9 mouse cellular contexts compared by ENCODE assay signal in genomic region chr6:116569834-116570233, GRCm38 (mm10). TPM values are rescaled to one million over a fixed set of nuclear protein-coding genes. Genes with fewer than 3 reads are reported as not detected.
DNase-seq lines count a peak whose midpoint lies in the region; ATAC-seq and TF ChIP-seq lines count a peak whose summit lies in the region.
"Had no signal": no experiment of that assay in that cellular context is flagged by ENCODE, and none has a peak within 500 bp of the region (broad histone marks: within the 10 kb centered on the region; RNA-seq: fewer than 3 reads in every experiment).

No protein-coding gene starts in this region.

- H3K4me1 ChIP-seq in lung, embryonic 14.5 days (ENCODE audit: insufficient read depth) = no peaks in the 10 kb centered on the region
- H3K4me1 ChIP-seq in lung, adult 2 months (ENCODE audit: control insufficient read depth, insufficient read depth, low read length) = no peaks in the 10 kb centered on the region
- no peaks in the 10 kb centered on the region for H3K4me1 ChIP-seq in hindbrain, postnatal 0 days (ENCODE audit: insufficient read depth, low read length)
- H3K4me1 ChIP-seq: hindbrain, embryonic 15.5 days had no signal

- H3K36me3 ChIP-seq in lung, embryonic 14.5 days (ENCODE audit: insufficient read depth) = no peaks in the 10 kb centered on the region
- H3K36me3 ChIP-seq in hindbrain, postnatal 0 days (ENCODE audit: insufficient read depth, low read length) = no peaks in the 10 kb centered on the region
- H3K36me3 ChIP-seq: hindbrain, embryonic 15.5 days had no signal

- DNase-seq in adrenal gland, adult (ENCODE audit: inconsistent age in 2 of 2, low spot score in 1 of 2) = peak; percentile 12 to 73
- no peak for DNase-seq in adrenal gland, postnatal 25 days
- peak; percentile 68 for DNase-seq in lung, embryonic 14.5 days
- DNase-seq in lung, adult 2 months = no peak
- peak; percentile 37 for DNase-seq in cerebellum, adult 9-10 months
- DNase-seq in hindbrain, postnatal 0 days (ENCODE audit: low spot score) = peak; percentile 72
- DNase-seq in lung, postnatal 36 days = peak; percentile 60
- DNase-seq in thymus, postnatal 4 days = peak; percentile 45

- H3K27ac ChIP-seq in lung, embryonic 14.5 days (ENCODE audit: low read depth) = no peak overlapping the region
- no peak overlapping the region for H3K27ac ChIP-seq in hindbrain, postnatal 0 days
- H3K27ac ChIP-seq: hindbrain, embryonic 15.5 days had no signal

- no peak overlapping the region for H3K4me2 ChIP-seq in lung, embryonic 14.5 days
- no peak overlapping the region for H3K4me2 ChIP-seq in hindbrain, postnatal 0 days (ENCODE audit: low read depth, low read length)
- H3K4me2 ChIP-seq: hindbrain, embryonic 15.5 days had no signal

- no peak overlapping the region for H3K4me3 ChIP-seq in lung, embryonic 14.5 days (ENCODE audit: low read depth, low read length)
- H3K4me3 ChIP-seq in lung, adult 2 months (replicated peaks; ENCODE audit: extremely low read depth, low read depth, low read length) = no peak overlapping the region
- no peak overlapping the region for H3K4me3 ChIP-seq in hindbrain, postnatal 0 days (ENCODE audit: low read length)
- H3K4me3 ChIP-seq: hindbrain, embryonic 15.5 days had no signal

- H3K27me3 ChIP-seq in lung, embryonic 14.5 days (ENCODE audit: insufficient read depth, low read length) = no peaks in the 10 kb centered on the region
- no peaks in the 10 kb centered on the region for H3K27me3 ChIP-seq in hindbrain, postnatal 0 days (ENCODE audit: insufficient read depth, low read length)
- H3K27me3 ChIP-seq: hindbrain, embryonic 15.5 days had no signal

- no peak overlapping the region for H3K9ac ChIP-seq in lung, embryonic 14.5 days
- no peak overlapping the region for H3K9ac ChIP-seq in hindbrain, postnatal 0 days (replicated peaks; ENCODE audit: low read length)
- H3K9ac ChIP-seq: hindbrain, embryonic 15.5 days had no signal

- peak; percentile 67 for TF ChIP-seq CTCF in lung, embryonic 14.5 days (IDR thresholded peaks at IDR 0.05; ENCODE audit: low read depth)
- TF ChIP-seq CTCF in lung, adult 2 months (IDR thresholded peaks at IDR 0.05; ENCODE audit: insufficient read depth, low read length) = no peak
- peak; percentile 83 for TF ChIP-seq CTCF in hindbrain, postnatal 0 days (IDR thresholded peaks at IDR 0.05; ENCODE audit: low read depth)

- 30% methylated on average over 3 of the region's 3 CpGs for WGBS in lung, embryonic 14.5 days
- WGBS in lung, adult 2 months = 30% methylated on average over 3 of the region's 3 CpGs
- WGBS in hindbrain, postnatal 0 days = 24% methylated on average over 3 of the region's 3 CpGs

- no peaks in the 10 kb centered on the region for H3K9me3 ChIP-seq in lung, embryonic 14.5 days (ENCODE audit: low read depth, low read length)
- H3K9me3 ChIP-seq in hindbrain, postnatal 0 days (ENCODE audit: low read length) = no peaks in the 10 kb centered on the region
- H3K9me3 ChIP-seq: hindbrain, embryonic 15.5 days had no signal

- ATAC-seq in lung, embryonic 14.5 days (ENCODE audit: insufficient read depth) = no peak; the same call in 1 of the 2 replicates
- no peak for ATAC-seq in hindbrain, postnatal 0 days

- no peak for TF ChIP-seq POLR2A in lung, adult 2 months (IDR thresholded peaks at IDR 0.05; ENCODE audit: borderline replicate concordance, extremely low read depth, low read depth, low read length)

RNA-seq across cellular contexts. Expression of gene Olfr215, which starts 14.2 kb away (rescaled TPM):
- total RNA-seq in adrenal gland, postnatal 25 days (2021) = not detected in 2 replicates
- polyA plus RNA-seq in lung, embryonic 14.5 days (2014; fragmentation: Nextera tagmentation; extraction: Ambion mirVana) = not detected in 2 replicates
- polyA plus RNA-seq in lung, adult 2 months (2012; rRNA removed) = not detected in 2 replicates
- total RNA-seq in hindbrain, postnatal 0 days (2014; rRNA removed) = not detected in 2 replicates
- polyA plus RNA-seq in hindbrain, postnatal 0 days (2015; fragmentation: Nextera tagmentation; extraction: Ambion mirVana) = not detected in 2 replicates
- polyA plus RNA-seq: hindbrain, embryonic 15.5 days had no signal

RNA-seq across cellular contexts. Expression of gene Olfr214, which starts 15.8 kb away (rescaled TPM):
- not detected in 2 replicates for total RNA-seq in adrenal gland, postnatal 25 days (2021)
- not detected in 2 replicates for polyA plus RNA-seq in lung, embryonic 14.5 days (2014; fragmentation: Nextera tagmentation; extraction: Ambion mirVana)
- not detected in 2 replicates for polyA plus RNA-seq in lung, adult 2 months (2012; rRNA removed)
- not detected in 2 replicates for total RNA-seq in hindbrain, postnatal 0 days (2014; rRNA removed)
- not detected in 2 replicates for polyA plus RNA-seq in hindbrain, postnatal 0 days (2015; fragmentation: Nextera tagmentation; extraction: Ambion mirVana)
- polyA plus RNA-seq: hindbrain, embryonic 15.5 days had no signal

RNA-seq across cellular contexts. Expression of gene Gm5580, which starts 18.9 kb away (rescaled TPM):
- total RNA-seq in adrenal gland, postnatal 25 days (2021) = 1.8 and 3.0 TPM in 2 replicates
- polyA plus RNA-seq in lung, embryonic 14.5 days (2014; fragmentation: Nextera tagmentation; extraction: Ambion mirVana) = 0.58 and 0.68 TPM in 2 replicates
- polyA plus RNA-seq in lung, adult 2 months (2012; rRNA removed) = not detected in 2 replicates
- not detected in 2 replicates for total RNA-seq in hindbrain, postnatal 0 days (2014; rRNA removed)
- polyA plus RNA-seq in hindbrain, postnatal 0 days (2015; fragmentation: Nextera tagmentation; extraction: Ambion mirVana) = 0.26 and 0.36 TPM in 2 replicates

RNA-seq across cellular contexts. Expression of gene Olfr213, which starts 31.6 kb away (rescaled TPM):
- not detected in 2 replicates for total RNA-seq in adrenal gland, postnatal 25 days (2021)
- not detected in 2 replicates for polyA plus RNA-seq in lung, embryonic 14.5 days (2014; fragmentation: Nextera tagmentation; extraction: Ambion mirVana)
- polyA plus RNA-seq in lung, adult 2 months (2012; rRNA removed) = not detected in 2 replicates
- total RNA-seq in hindbrain, postnatal 0 days (2014; rRNA removed) = not detected in 2 replicates
- not detected in 2 replicates for polyA plus RNA-seq in hindbrain, postnatal 0 days (2015; fragmentation: Nextera tagmentation; extraction: Ambion mirVana)
- polyA plus RNA-seq: hindbrain, embryonic 15.5 days had no signal

RNA-seq across cellular contexts. Expression of gene Zfp422, which starts 59.0 kb away (rescaled TPM):
- total RNA-seq in adrenal gland, postnatal 25 days (2021) = 18.8 and 24.6 TPM in 2 replicates
- polyA plus RNA-seq in lung, embryonic 14.5 days (2014; fragmentation: Nextera tagmentation; extraction: Ambion mirVana) = 181 and 186 TPM in 2 replicates
- polyA plus RNA-seq in lung, adult 2 months (2012; rRNA removed) = 8.4 and 16.2 TPM in 2 replicates
- 50.8 and 52.0 TPM in 2 replicates for total RNA-seq in hindbrain, postnatal 0 days (2014; rRNA removed)
- 97.1 and 101 TPM in 2 replicates for polyA plus RNA-seq in hindbrain, postnatal 0 days (2015; fragmentation: Nextera tagmentation; extraction: Ambion mirVana)

Comparison
In these comparisons a context has a peak if more than half of its experiments do, and no peak if none do; other contexts are left out.
1. DNase-seq: peak in adrenal gland, adult (2 of 2), lung, embryonic 14.5 days (single experiment), cerebellum, adult 9-10 months (single experiment), hindbrain, postnatal 0 days (single experiment), lung, postnatal 36 days (single experiment) and thymus, postnatal 4 days (single experiment); none in adrenal gland, postnatal 25 days (single experiment) and lung, adult 2 months (single experiment).